Mouse (Mus musculus): ENCODE results near the gene Itpr3.

DNA sequence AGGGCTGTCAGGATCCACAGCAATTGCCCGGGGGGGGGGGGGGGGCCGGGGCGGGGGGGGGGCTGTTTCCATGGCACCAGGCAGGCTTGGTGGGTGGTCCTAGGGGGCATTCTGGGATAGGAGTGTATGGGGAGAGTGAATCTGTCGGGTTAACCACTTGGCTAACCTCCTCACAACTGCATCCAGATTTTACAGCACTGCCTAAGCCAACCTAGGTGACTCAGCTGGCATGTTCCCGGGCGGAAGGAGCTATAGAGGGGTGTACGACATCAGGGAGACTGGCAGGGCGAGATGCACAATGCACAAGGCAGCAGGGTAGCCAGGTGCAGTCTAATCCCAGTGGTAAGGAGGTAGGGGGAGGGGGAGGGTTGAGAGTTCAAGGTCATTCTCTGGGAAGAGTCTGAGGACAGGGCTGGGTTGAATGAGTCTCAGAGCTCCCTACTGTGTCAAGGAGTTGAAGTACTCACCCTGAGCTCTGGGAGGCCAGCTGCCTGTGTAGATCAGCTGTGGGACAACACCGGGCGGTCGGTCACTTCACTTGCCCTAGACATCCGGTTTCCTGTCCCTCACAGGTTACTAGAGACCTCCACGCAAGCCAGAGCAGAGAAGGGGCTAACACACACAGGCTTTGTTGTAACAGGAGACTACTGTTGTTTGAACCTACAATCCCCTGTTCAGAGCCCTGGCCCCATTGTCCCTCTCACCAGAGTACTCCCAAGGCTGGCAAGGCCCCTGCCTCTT, 15.9 kb upstream of the Itpr3 start:
- TF ChIP-seq POLR2A (IDR thresholded peaks at IDR 0.05; ENCODE audit: insufficient read depth, low read depth, low read length): no peak
- TF ChIP-seq CTCF (IDR thresholded peaks at IDR 0.05): no peak

Measured in heart, adult 2 months (tissue).